20 mouse cellular contexts compared by ENCODE assay signal in the genomic region with DNA sequence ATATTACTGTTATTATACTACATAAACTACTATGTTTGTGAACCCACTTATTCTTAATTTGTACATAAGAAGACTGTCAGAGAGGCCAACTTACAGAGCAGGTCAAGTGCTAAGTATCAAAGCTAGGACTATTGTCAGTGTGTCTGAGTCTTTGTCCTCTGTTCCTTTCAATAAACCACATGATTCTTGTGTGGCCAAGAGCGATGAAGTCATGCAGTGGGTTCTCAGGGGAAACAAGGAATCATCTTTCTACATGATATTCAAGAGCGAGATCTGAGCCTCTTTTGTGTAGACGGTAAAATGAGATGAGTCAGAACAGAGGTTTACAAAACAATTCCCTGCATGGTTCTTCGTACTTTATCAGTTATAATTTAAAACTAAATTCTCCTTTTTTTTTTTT. TPM values are rescaled to one million over a fixed set of nuclear protein-coding genes. Genes with fewer than 3 reads are reported as not detected.
"Had no signal": no experiment of that assay in that cellular context is flagged by ENCODE, and none has a peak within 500 bp of the region (broad histone marks: within the 10 kb centered on the region; RNA-seq: fewer than 3 reads in every experiment).

No protein-coding gene starts in this region.

- H3K27me3 ChIP-seq: liver, embryonic 15.5 days; megakaryocyte, embryonic 14.5 days; midbrain, embryonic 15.5 days; neural tube, embryonic 12.5 days had no signal

- H3K4me2 ChIP-seq: liver, embryonic 11.5 days; liver, embryonic 15.5 days; lung, embryonic 14.5 days; midbrain, embryonic 11.5 days; midbrain, embryonic 15.5 days; neural tube, embryonic 12.5 days had no signal

- H3K27ac ChIP-seq: kidney, postnatal 0 days; left cerebral cortex, adult 2 months; limb, embryonic 10.5 days; liver, embryonic 15.5 days; macrophage; midbrain, embryonic 15.5 days; neural tube, embryonic 12.5 days had no signal

- H3K4me3 ChIP-seq: left cerebral cortex, adult 2 months; limb, embryonic 10.5 days; liver, embryonic 15.5 days; megakaryocyte, embryonic 14.5 days; midbrain, embryonic 15.5 days; neural tube, embryonic 12.5 days had no signal

- H3K4me1 ChIP-seq: liver, embryonic 15.5 days; neural tube, embryonic 12.5 days had no signal

- DNase-seq: kidney, adult 8-10 months; kidney, postnatal 4 days; lung, embryonic 14.5 days; lung, postnatal 10 days; retina, postnatal 1 day; right cerebral cortex, postnatal 4 days; spleen, adult 18-20 months; thymus, adult 2 months; thymus, postnatal 25 days had no signal

- H3K9me3 ChIP-seq: limb, embryonic 10.5 days; liver, embryonic 15.5 days; megakaryocyte, embryonic 14.5 days; midbrain, embryonic 15.5 days; neural tube, embryonic 12.5 days had no signal

- H3K36me3 ChIP-seq: limb, embryonic 10.5 days; liver, embryonic 15.5 days; midbrain, embryonic 15.5 days; neural tube, embryonic 12.5 days had no signal

- H3K9ac ChIP-seq: liver, embryonic 15.5 days; lung, embryonic 14.5 days; midbrain, embryonic 15.5 days; neural tube, embryonic 12.5 days had no signal

- ATAC-seq: intestine, postnatal 0 days; midbrain, embryonic 15.5 days had no signal

RNA-seq across cellular contexts. Expression of gene Trpc1, which starts 59.4 kb away (rescaled TPM):
- polyA plus RNA-seq: macrophage had no signal
